Mouse (Mus musculus): Measurements from ENCODE around the gene Prkn. TPM values are rescaled to one million over a fixed set of nuclear protein-coding genes. Genes with fewer than 3 reads are reported as not detected.

Prkn gene
- polyA plus RNA-seq, 1 experiment: not detected

DNA sequence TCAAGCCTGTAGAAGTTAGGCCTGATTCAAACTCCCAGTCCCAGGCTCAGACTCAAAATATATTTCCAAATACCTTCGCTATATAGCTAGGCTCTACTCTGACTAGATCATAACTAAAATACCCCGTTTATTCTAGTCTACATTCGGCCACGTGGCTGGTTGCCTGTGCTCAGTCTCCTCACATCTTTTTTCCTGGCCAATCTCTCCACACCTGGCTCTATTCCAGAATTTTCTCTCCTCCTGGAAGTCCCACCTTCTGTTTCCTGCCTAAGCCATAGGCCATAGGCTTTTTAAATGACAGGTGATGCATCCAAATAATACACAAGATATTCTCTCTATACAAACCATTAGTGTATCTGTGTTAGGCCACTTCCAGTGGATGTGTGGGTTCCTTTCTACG lies 901.0 kb downstream of the Prkn start:
- no peaks in the 10 kb centered on the region for H3K79me2 ChIP-seq (ENCODE audit: control insufficient read depth, insufficient read depth)
- no peaks in the 10 kb centered on the region for H3K36me3 ChIP-seq (ENCODE audit: control insufficient read depth, insufficient read depth)
- no peaks in the 10 kb centered on the region for H3K79me3 ChIP-seq (ENCODE audit: low read depth)
- no peaks in the 10 kb centered on the region for H3K27me3 ChIP-seq (ENCODE audit: control insufficient read depth, insufficient read depth, insufficient read length)
- no peak overlapping the region for H3ac ChIP-seq (ENCODE audit: control insufficient read depth, insufficient read length, low read depth)
- no peak overlapping the region for H3K4me3 ChIP-seq (ENCODE audit: insufficient read depth, poor library complexity, severe bottlenecking)
- TF ChIP-seq CEBPB (IDR thresholded peaks at IDR 0.05; ENCODE audit: low read depth) (no peak), USF1 (IDR thresholded peaks at IDR 0.05; ENCODE audit: low read depth) (no peak), CTCF (IDR thresholded peaks at IDR 0.05; ENCODE audit: control insufficient read depth, insufficient read depth, insufficient read length) (no peak), MYOG (IDR thresholded peaks at IDR 0.05; ENCODE audit: control insufficient read depth, extremely low read depth, insufficient read length) (no peak), MAX (IDR thresholded peaks at IDR 0.05) (no peak), FOSL1 (IDR thresholded peaks at IDR 0.05; ENCODE audit: insufficient read depth, low read length, poor library complexity, severe bottlenecking) (no peak), MYOD1 (IDR thresholded peaks at IDR 0.05; ENCODE audit: control insufficient read depth, insufficient read length, low read depth) (no peak)

DNA sequence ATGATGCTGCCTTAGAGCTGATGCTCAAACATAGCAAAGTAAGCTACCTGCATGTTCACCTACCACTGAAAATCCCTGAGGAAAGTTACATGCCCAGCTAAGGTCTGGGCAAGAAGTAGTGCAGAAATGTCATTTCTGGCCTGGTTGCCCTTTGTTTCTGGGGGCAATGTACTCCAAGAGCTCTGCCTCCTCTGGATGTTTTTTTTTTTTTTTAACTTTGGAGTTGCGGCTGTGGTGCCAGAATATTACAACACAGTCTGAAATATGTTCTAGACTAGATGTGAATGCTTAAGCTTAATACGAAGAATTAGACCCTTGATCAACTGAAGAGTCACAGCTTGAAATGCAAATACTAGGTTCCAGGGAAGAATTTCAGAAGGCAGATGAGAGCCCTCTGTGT lies 911.1 kb downstream of the Prkn start:
- H3K27me3 ChIP-seq (ENCODE audit: control insufficient read depth, insufficient read depth, insufficient read length): no peaks in the 10 kb centered on the region
- no peaks in the 10 kb centered on the region for H3K79me2 ChIP-seq (ENCODE audit: control insufficient read depth, insufficient read depth)
- TF ChIP-seq USF1 (IDR thresholded peaks at IDR 0.05; ENCODE audit: low read depth) (no peak), MAX (IDR thresholded peaks at IDR 0.05) (no peak)
- no peak overlapping the region for H3K4me3 ChIP-seq (ENCODE audit: insufficient read depth, poor library complexity, severe bottlenecking)
- no peak overlapping the region for H3ac ChIP-seq (ENCODE audit: control insufficient read depth, insufficient read length, low read depth)
- H3K36me3 ChIP-seq (ENCODE audit: control insufficient read depth, insufficient read depth): no peaks in the 10 kb centered on the region
- no peaks in the 10 kb centered on the region for H3K79me3 ChIP-seq (ENCODE audit: low read depth)

DNA sequence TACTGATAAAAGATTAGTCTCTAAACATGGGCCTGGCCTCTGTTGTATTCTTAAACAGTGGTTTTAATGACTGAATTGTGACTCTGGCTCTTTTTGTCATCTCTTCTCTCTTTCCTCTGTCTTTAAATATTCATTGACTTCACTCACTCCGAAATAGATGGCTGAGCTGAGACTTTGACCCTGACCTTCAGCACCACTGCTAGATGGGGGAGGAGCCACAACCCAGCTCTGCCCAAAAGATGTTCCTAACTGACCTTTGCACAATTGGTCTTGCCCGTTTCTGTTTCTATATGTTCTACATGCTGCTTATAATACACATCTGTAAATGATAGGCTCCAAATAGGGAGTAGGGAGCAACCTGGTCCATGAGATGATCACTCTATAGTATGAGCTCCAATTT lies 912.5 kb downstream of the Prkn start:
- H3K79me2 ChIP-seq (ENCODE audit: control insufficient read depth, insufficient read depth): no peaks in the 10 kb centered on the region

DNA sequence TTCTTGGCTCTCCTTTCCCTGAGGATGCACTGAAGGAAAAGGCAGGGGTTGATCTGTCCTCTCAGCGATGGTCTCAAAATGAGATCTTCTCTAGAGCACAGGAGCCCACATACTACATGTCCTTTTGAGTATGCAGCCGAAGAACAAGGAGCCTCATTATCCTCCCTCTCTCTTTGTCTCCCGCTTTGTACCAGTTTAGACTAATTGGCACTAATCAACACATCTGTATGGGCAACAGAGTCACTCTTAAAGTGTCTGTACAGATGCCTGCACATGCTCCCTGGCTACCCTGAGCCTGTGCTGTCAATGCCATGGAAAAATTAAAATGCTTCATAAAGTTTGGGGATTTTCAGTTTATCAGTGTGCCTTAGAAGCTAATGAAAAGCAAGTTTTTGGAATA lies 924.9 kb downstream of the Prkn start:
- Histone ChIP-seq H3K27me3 (ENCODE audit: control insufficient read depth, insufficient read depth, insufficient read length) (no peaks in the 10 kb centered on the region), H3K79me3 (ENCODE audit: low read depth) (no peaks in the 10 kb centered on the region), H3K36me3 (ENCODE audit: control insufficient read depth, insufficient read depth) (no peaks in the 10 kb centered on the region), H3ac (ENCODE audit: control insufficient read depth, insufficient read length, low read depth) (no peak overlapping the region), H3K4me3 (ENCODE audit: insufficient read depth, poor library complexity, severe bottlenecking) (no peak overlapping the region), H3K79me2 (ENCODE audit: control insufficient read depth, insufficient read depth) (no peaks in the 10 kb centered on the region)
- TF ChIP-seq CTCF (IDR thresholded peaks at IDR 0.05; ENCODE audit: control insufficient read depth, insufficient read depth, insufficient read length) (no peak), CEBPB (IDR thresholded peaks at IDR 0.05; ENCODE audit: low read depth) (no peak), FOSL1 (IDR thresholded peaks at IDR 0.05; ENCODE audit: insufficient read depth, low read length, poor library complexity, severe bottlenecking) (no peak), MYOG (IDR thresholded peaks at IDR 0.05; ENCODE audit: control insufficient read depth, extremely low read depth, insufficient read length) (no peak), MYOD1 (IDR thresholded peaks at IDR 0.05; ENCODE audit: control insufficient read depth, insufficient read length, low read depth) (no peak), MAX (IDR thresholded peaks at IDR 0.05) (no peak), USF1 (IDR thresholded peaks at IDR 0.05; ENCODE audit: low read depth) (no peak)

More for the DNA sequence above, 912.5 kb downstream of the Prkn start:
- no peaks in the 10 kb centered on the region for H3K79me3 ChIP-seq (ENCODE audit: low read depth)
- no peak overlapping the region for H3K4me3 ChIP-seq (ENCODE audit: insufficient read depth, poor library complexity, severe bottlenecking)
- no peak for TF ChIP-seq CTCF (IDR thresholded peaks at IDR 0.05; ENCODE audit: control insufficient read depth, insufficient read depth, insufficient read length)
- no peak for TF ChIP-seq FOSL1 (IDR thresholded peaks at IDR 0.05; ENCODE audit: insufficient read depth, low read length, poor library complexity, severe bottlenecking)
- no peak overlapping the region for H3ac ChIP-seq (ENCODE audit: control insufficient read depth, insufficient read length, low read depth)
- no peaks in the 10 kb centered on the region for H3K36me3 ChIP-seq (ENCODE audit: control insufficient read depth, insufficient read depth)
- H3K27me3 ChIP-seq (ENCODE audit: control insufficient read depth, insufficient read depth, insufficient read length): no peaks in the 10 kb centered on the region

GRCm38 (mm10) chr17:11765581-11765980 lies 925.4 kb downstream of the Prkn start:
- no peak overlapping the region for H3ac ChIP-seq (ENCODE audit: control insufficient read depth, insufficient read length, low read depth)
- H3K4me3 ChIP-seq (ENCODE audit: insufficient read depth, poor library complexity, severe bottlenecking): no peak overlapping the region
- no peak for TF ChIP-seq MYOG (IDR thresholded peaks at IDR 0.05; ENCODE audit: control insufficient read depth, extremely low read depth, insufficient read length)
- no peak for TF ChIP-seq MAX (IDR thresholded peaks at IDR 0.05)
- TF ChIP-seq CEBPB (IDR thresholded peaks at IDR 0.05; ENCODE audit: low read depth): no peak
- H3K36me3 ChIP-seq (ENCODE audit: control insufficient read depth, insufficient read depth): no peaks in the 10 kb centered on the region
- H3K79me3 ChIP-seq (ENCODE audit: low read depth): no peaks in the 10 kb centered on the region
- no peaks in the 10 kb centered on the region for H3K79me2 ChIP-seq (ENCODE audit: control insufficient read depth, insufficient read depth)
- H3K27me3 ChIP-seq (ENCODE audit: control insufficient read depth, insufficient read depth, insufficient read length): no peaks in the 10 kb centered on the region

DNA sequence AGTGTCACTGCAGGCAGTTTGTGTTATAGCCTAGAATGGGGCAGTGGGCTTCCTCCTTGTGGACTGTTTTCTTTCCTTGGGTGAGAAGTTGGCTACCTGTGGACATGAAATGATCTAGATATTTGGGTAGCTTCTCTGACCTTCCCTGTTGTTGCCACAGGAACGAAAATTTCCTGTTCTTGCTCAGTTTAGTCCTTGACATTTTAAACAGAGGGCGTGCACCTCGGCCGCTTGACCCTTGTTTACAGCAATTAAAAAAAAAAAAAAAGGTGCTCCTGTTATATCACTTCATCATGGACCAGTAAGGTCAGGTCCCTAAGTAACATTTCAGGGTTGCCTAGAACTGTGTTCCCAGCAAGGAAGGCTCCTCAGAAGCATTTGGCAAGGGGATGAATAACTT lies 927.1 kb downstream of the Prkn start:
- Histone ChIP-seq H3K79me2 (ENCODE audit: control insufficient read depth, insufficient read depth) (no peaks in the 10 kb centered on the region), H3ac (ENCODE audit: control insufficient read depth, insufficient read length, low read depth) (no peak overlapping the region), H3K79me3 (ENCODE audit: low read depth) (no peaks in the 10 kb centered on the region), H3K27me3 (ENCODE audit: control insufficient read depth, insufficient read depth, insufficient read length) (no peaks in the 10 kb centered on the region), H3K4me3 (ENCODE audit: insufficient read depth, poor library complexity, severe bottlenecking) (no peak overlapping the region), H3K36me3 (ENCODE audit: control insufficient read depth, insufficient read depth) (no peaks in the 10 kb centered on the region)
- no peak for TF ChIP-seq MYOG (IDR thresholded peaks at IDR 0.05; ENCODE audit: control insufficient read depth, extremely low read depth, insufficient read length)
- no peak for TF ChIP-seq MYOD1 (IDR thresholded peaks at IDR 0.05; ENCODE audit: control insufficient read depth, insufficient read length, low read depth)
- TF ChIP-seq MAX (IDR thresholded peaks at IDR 0.05): no peak
- TF ChIP-seq CTCF (IDR thresholded peaks at IDR 0.05; ENCODE audit: control insufficient read depth, insufficient read depth, insufficient read length): no peak
- no peak for TF ChIP-seq FOSL1 (IDR thresholded peaks at IDR 0.05; ENCODE audit: insufficient read depth, low read length, poor library complexity, severe bottlenecking)
- TF ChIP-seq USF1 (IDR thresholded peaks at IDR 0.05; ENCODE audit: low read depth): no peak
- no peak for TF ChIP-seq CEBPB (IDR thresholded peaks at IDR 0.05; ENCODE audit: low read depth)
